Mouse (Mus musculus) thymus, postnatal 0 days (tissue): ENCODE measurements at regions not wholly inside any gene's neighbourhood (a gene's known extent, or its start where the extent isn't known, plus 50 kb on each side); places are given as distances from the start of the nearest gene placed in this dataset.
A peak's percentile ranks its signal among the peaks of the same experiment; 100 is the strongest.

ENCODE experiments used
- DNase-seq: peaks from one replicate; pipeline ENCODE4 v3.0.0-alpha.2; 2015; ENCODE audit warnings: low spot score

DNA sequence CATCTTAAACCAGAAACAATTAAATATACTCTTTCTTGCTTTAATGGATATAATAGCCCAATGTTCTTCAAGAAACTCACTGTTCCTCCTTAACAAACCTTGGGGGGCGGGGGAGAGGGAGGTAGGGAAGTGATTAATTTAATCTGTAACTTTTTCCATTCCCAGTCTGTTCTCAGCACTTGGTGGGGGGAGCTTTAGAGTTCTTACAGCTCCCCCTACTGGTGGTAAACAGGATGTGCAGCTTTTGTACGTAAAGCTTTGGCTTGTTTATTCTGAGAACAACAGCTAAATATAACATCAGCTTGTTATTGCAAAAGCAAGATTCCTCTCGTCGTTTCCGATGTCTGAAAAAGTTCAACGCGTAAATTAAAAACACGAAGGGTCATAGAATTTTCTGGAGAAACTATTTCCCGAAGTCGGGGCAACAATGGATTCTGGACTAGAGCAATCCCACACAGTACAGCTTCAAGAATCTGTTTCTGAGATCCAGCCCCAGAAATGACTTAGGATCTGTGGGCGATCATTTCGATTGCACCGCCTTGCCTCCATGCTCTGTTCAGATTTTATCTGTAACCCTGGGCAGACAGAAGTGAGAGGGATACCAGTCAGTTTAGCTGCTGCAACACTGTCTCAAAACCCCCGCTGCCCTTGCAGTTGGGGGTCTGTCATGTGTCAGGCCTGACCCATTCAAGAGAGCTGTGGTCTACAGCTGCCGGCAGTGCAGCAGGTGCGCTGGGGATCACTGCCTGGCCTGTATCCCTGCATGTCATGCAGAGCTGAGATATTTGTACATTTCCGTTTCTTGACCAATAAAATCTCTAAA is 183.1 kb upstream of the Ednrb start:
- DNase-seq = peak; percentile 50

DNA sequence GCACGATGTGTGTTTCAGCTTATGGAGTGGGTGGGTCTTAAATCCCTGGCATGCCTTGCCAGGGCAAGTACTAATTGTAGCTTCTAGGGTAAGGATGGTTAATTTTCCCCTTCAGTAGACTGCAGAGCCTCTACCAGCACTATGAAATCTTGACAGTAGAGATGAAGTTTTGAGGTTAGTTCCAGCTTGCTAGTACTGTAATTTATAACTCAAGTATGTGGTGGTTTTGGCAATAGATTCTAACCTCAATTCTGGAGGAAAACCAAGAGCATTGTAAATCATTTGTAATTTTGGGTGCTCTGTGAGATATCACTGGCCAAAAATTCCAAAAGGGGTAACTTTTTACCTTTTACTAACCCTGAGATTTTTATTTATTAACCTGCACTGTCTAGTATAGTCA is 164.3 kb upstream of the Ednrb start:
- DNase-seq = no peak

DNA sequence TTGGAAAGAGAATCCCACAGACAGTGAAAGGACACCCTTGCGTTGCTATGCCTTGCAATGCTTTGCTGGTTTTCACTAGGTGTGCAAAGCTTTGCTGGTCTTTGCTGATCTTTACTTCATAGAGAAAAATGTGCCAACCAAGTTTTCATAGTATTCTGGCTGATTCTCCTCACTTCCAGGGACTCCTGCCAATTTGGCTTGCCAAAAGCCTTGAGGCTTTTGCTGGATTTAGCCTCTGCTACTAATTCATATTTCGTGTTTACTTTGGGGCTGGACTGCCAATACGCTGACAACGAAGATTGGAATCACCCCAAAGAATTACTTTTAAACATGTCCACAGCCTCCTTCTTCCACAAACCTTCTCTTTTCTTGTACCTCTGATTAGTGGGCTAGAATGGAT is 162.2 kb upstream of the Ednrb start:
- no peak for DNase-seq

DNA sequence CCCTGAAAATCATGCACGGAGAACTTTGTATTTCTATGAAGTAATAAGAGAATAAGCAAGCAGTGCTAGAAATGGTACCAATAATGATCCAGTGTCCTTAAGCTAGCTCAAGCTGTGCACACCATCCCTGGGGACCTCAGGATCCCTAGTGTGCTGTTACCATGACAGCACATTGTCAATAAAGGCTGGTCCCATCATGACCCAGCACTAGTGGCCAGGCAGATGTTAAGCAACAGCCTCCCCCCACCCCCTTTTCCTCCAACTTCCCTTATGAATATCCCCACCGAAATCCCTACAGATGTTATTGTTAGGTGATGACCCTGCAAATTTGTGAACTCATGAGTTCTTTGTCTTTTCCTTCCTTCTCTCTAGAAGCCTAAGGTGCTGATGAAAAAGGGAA is 160.9 kb upstream of the Ednrb start:
- DNase-seq = no peak

DNA sequence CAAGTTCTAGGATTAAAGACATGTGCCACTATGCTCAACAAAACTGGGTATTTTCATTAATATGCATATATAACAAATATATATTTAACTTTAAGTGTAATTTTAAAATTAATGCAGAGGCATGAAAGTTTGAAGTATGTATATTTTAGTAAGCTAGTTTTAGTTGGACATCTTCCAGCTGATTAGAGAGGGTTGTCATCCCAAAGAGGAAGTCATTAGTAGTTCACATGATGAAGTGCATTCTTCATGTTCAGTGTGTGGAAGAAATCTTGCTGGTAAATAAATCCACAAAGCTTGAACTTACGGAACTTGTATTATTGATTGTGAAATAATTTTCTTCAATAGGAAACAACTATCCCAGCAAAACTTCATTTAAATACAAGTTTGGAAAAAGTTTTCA is 158.2 kb upstream of the Ednrb start:
- no peak for DNase-seq

DNA sequence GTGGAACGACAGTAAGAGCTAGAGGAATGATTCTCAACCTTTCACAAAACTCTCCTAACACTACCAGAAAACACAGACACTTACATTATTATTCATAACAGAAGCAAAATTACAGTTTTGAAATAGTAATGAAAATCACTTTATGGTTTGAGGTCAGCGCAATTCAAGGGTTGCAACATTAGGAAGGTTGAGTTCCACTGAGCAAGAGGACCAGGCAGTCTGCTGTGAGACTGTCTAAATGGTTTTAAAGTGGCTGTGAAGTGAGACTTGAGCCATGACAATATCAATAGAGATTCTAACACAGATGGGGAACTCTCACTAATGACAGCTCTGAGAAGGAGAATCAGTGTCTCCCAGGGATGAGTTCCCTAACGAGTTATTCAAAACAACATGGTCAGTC is 146.2 kb upstream of the Ednrb start:
- no peak for DNase-seq

DNA sequence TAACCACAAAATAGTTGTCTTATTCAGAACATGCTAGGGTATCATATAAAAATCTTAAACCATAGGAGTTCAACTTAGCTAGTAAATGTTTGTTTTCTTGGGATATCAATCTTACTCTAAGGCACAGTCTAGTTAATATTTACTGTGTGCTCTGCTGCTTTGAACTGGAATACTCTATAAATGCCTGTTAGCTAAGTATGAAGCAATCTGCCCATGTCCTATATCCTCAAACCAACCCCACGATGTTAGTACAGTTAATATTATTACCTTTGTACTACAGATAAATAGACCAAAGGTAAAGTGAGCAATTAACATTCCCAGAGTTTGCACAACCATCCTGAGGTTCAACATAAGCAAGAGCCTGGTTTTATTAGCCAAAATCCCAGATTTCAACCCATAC is 145.7 kb upstream of the Ednrb start:
- no peak for DNase-seq

DNA sequence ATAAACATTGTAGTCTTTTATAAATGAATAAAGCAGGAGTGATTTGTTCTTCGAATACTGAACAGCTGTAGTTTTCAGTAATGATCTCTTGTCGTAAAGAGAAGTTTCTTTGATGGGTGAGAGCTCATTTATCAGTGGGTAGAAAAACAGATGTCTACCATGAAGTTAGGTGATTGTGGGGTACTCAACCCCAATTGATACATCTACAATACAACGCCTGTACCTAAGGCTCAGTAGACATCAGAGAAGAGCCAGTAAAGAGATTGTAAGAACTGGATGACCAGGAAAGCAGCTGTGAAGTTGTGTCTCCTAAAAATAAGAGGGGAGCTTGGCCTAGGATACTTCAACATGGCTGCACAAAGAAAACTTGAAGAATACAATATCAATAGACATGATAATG is 143.1 kb upstream of the Ednrb start:
- DNase-seq = no peak

DNA sequence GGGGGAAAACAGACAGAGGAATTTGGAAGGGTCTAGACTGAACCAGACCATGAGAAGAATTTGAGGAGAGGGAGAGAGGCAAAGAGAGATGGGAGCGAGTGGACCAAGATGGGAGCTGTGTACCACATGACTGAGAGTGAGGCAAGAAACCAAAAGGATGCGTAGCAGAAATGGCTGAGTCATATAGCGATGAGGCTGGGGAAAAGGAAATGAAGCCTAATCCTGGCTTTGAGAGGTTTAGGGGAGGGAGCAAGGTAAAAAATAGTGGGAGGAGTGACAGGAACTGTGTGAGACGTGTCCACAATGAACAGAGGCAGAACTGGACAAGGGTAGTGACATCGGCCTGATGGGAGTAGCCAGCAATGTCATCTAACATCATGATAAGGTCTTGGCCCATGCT is 140.1 kb upstream of the Ednrb start:
- no peak for DNase-seq

DNA sequence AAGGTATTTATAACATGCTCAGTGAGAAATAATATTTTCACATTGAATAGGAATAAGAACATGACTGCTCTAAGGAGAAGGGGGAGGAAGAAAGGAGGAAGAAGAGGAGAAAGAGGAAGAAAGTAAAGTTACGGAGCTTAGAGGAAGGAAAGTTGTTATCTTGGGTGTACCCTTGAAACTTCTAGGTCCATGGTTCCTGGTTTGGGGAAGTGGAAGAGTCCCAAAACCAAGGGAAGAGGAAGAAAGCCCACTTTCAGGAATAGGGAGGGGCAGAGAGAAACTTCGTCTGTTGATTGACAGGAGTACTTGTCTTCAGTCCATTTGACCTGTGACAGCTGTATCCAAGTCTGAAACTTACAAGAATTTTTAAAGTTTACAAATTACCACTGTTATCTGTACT is 134.6 kb upstream of the Ednrb start:
- DNase-seq = no peak

DNA sequence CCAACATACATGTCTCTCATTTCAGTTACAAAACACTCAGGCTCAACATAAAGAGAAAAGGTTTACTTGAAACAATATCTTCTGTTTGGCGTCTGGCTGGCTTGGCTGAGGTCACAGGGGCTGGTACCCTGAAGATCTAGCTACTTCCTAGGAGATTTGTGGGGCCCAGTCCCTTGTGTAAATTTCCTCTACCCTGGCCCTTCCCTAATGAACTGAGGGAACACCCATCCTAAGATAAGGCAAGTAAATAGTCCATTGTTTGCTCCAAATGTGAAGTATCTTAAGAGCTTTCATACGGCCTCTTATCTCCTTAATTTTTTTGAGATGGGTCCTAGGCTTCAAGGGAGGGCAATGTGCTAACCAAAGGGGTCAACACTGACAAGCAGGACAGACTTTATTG is 133.6 kb upstream of the Ednrb start:
- no peak for DNase-seq

DNA sequence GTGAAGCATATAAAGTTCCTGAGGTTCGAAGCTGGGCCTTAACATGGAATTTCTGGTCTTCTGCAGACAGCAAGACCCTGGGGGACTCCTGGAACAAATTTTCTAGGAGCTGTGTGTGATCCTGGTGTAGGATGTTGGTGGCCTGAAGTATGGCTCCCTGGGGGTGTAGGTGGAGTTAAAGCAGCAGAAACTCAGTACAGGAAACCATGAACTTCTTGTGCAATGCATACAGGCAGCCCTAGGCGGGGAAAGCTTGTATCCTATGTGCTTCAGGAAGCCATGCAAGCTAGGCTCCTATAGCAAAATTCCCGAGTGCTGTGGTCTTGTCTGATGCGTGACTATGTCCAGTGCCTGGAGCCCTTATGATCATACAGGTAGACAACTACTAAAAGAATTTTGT is 129.8 kb upstream of the Ednrb start:
- no peak for DNase-seq

DNA sequence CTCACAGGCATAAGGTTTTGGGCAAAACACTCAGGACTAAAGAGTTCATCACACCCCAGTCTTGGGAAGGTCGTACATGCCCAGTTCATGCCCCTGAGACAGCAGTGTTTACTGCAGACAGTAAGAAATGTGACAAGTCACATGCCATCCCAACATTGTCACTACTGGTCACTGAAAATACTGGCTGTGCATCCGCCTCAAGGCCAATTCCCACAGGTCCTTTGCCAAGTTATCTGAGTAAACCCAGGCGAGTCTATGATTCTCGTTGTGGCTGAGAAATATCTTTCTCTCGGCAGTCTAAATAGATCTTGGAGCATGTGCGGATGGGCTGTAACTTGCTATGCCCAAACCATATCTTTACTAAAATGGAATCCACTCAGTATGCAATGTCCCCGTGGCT is 128.9 kb upstream of the Ednrb start:
- no peak for DNase-seq

DNA sequence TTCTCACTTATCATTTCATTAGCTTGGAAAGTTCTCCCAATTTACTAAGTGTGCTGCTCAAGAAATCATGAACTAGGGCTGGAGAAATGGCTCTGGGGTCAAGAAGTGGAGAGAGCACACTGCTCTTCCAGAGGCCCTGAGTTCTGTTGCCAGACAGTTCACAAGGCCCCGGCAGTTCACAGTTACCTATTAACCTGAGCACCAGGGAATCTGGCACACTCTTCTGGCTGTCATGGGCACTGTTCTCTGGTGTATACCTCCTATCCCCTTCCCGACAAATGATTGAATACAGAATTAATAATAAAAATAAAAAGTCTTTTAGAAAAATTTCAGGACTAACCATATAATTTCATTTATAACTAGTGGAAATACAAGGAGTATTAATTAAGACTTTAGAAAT is 125.1 kb upstream of the Ednrb start:
- no peak for DNase-seq

DNA sequence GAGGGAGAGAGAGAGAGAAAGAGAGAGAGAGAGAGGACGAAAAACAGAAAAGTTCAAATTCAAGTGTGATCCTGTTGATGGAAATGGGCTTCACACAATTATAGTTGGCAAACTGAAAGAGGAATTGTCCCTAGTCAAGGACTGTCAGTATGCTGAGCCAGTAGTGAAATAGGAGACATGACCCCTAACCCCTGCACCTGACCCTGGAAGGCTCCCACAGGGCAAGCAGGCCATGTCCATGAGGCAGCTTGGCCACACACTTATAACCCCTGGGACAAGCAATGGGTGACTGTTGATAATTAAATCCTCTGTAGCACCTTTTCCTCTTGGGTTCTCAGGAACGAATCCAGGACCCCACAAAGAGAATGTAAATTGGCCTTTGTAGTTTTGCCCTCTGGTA is 122.1 kb upstream of the Ednrb start:
- no peak for DNase-seq

DNA sequence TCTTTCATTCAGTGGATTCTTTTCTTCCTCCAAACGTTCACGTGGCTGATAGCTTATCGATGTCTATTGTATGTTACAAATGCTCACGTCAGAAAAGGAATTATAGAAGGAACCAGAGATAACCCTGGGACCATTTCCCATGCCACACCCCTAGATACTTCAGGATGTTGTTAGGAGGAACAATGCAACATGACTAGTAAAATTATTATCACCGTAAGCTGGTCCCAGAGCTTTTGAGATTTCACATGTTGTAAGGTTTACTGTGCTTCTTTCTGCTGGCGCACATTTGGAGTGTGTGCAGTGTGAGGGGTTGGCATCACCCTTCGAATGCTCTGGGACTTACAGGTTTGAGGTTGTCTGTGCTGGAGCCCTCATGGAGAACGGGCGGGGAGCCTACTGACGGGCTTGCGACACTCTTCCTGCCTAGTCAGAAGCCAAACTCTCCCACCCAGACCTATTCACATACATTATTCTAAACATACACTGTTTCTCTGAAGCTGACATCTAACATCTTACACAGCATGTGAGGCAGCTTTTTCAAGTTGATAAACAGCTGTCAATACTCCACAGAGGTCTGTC is 118.2 kb upstream of the Ednrb start:
- no peak for DNase-seq

DNA sequence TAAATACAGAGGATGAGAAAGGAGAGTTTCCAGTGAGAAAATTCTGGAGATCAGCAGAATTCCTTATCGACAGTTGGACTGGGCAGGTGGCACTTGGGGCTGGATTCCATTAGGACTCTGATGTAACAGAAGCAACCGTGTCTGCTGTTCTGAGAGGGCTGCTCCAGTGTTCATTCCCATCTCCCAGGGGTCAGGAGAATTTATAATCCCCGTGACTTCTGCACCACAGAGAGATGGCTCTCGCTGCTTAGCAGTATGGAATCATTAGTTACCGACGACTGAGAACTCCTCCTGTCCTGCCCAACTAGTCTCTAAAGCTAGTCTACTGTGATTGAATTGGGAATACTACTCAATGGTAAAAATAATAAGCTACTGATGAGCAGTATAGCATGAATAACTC is 107.7 kb upstream of the Ednrb start:
- DNase-seq = no peak

DNA sequence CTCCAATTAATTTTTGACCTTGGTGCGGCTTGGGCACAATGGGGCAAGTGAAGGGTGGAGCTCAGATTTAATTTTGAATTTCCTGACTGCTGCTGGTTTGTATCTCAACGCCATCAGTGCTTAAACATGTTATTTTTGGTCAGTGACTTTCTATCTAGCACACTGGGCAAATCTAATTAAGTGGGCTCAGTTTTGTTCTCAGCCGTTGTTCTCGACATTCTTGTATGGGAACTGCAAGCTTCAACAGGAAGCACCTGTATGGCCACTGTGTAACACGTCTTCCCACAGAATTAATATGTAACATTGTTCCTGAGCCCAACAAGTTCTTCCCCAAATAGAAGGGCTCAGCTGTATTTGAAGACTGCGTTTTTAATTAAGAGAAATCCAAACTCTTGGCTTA is 105.7 kb upstream of the Ednrb start:
- no peak for DNase-seq

DNA sequence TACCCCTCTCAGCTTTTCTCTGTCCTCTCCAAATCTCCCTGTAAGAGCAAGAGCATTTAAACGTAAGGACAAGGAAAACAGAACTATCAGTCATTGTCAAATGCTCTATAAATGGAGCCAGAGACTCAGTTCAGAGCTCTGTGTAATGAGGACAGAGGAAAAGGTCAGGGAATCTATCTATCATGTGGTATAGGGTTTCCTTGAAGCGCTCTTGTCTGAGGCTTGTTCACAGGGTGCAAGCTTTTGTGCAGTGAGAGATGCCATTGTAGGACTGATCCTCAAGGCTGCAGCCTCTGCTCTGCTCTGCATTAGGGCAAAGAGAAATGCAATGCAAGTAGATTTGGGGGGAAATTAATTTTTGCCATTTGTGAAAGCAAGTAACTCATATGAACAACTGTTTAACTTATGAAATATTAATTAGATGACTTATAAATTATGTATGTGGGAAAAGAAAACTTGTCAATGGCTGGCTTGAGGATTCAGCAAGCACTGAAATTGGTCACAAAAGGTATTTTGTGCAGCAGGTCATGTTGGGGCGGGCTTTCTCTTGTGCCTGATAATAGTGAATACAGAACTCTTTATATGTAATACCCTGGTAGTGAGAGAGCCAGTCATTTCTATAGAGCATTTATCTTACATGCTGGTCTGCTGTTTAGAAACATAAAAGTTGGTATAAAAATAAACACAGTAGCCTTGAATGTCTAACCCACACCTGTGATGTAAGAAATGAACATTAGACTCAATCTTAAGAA is 104.0 kb upstream of the Ednrb start:
- DNase-seq = no peak

DNA sequence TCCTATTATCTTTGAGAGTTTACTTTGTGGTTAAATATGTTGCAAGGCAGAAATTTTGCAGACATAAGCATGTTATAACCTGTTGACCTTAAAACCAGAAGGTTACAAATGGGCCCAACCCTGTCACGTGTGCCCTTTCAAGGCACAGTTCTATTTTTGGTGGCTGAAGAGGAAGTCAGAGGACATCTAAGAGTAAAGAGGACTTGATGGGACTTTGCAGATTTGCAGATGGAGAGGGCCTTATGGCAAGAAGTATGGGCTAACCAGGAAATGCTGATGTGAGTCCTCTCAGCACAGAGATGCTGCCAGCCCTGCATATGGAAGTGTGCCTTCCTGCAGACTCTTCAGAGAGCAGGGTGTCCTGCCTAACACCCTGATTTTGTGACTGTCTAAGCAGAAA is 101.6 kb upstream of the Ednrb start:
- no peak for DNase-seq

DNA sequence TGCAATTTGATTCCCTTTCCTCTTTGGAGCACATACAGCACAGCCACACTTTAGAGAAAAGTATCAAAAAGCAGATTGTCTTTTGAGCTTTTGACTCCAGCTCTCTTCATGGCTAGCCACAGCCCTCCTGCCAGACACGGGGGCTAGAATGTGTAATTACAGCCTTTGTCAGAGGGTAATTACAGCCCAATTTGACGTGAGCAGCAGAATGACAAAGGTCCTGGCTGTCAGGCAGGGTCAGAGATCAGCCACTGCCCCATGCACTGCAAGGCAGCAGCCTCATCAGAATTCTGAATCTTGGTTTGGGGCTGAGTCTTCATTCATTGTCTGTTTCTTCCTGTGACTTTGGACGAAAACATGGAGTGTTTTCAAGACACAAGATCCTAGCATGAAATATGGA is 95.7 kb upstream of the Ednrb start:
- DNase-seq = no peak

DNA sequence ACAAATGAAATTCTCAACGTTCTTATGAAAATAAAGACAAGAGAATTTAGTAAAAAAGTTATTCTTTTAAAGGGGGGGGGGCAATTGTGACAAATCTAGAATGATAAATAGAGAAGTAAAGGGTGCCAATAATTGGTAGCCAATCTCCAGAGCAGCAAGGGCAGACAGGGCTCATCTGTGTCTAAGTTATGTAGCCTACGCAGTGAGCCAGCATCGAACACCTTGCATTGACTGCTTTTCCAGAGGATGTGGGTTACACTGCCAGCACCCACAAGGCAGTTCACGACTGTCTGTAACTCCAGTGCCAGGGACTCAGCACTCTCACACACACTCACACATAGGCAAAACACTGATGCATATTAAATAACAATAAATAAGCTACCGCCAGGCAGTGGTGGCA is 94.7 kb upstream of the Ednrb start:
- no peak for DNase-seq

DNA sequence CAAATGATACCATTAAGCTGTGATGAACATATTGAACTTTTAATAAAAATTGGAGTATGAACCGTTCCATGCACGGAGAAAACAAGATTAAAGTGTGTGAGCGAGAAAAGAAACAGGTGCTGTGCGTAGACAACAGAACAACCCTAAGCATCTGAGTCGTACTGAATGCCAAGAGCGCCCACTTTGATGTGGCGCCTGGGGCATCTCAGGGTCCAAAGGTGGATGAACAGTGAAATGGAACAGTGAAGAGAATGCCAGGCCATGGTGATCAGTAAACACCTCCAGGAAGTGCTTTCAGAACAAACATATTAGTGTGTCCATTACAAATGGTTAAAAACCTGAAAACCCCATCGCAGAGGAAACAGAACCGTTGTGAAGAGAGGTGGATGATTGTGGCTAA is 94.0 kb upstream of the Ednrb start:
- no peak for DNase-seq
